Mouse (Mus musculus): ENCODE measurements around the gene Med22.
"Not testable (repeated sequence)": the region's sequence is repeated elsewhere in the genome, so short reads cannot be mapped to it uniquely, and the experiment has no call there.

The Med22 gene

GRCm38 (mm10) chr2:26916738-26917137, 6.3 kb upstream of the Med22 start:
- DNase-seq (ENCODE audit: low read depth, low spot score) = no peak

- peak; percentile 74 for DNase-seq (ENCODE audit: low read depth, low spot score)
Observed at GRCm38 (mm10) chr2:26915927-26916728, 5.7 kb upstream of the Med22 start, which contains the start of the genes Surf2 and Surf1. Surf2 (plus strand) TSS chr2:26916367. Surf1 (minus strand) TSS chr2:26916530.

- no peak for DNase-seq (ENCODE audit: low read depth, low spot score)
Observed at GRCm38 (mm10) chr2:26914148-26914941, 3.9 kb upstream of the Med22 start.

- DNase-seq (ENCODE audit: low read depth, low spot score) = no peak
Observed at GRCm38 (mm10) chr2:26913416-26914147, 3.1 kb upstream of the Med22 start.

- no peak for DNase-seq (ENCODE audit: low read depth, low spot score)
Observed at GRCm38 (mm10) chr2:26912253-26912770, 1.8 kb upstream of the Med22 start.

- DNase-seq (ENCODE audit: low read depth, low spot score) = peak; percentile 54
Observed at GRCm38 (mm10) chr2:26910994-26911765, 703 bp upstream of the Med22 start.

GRCm38 (mm10) chr2:26909387-26909784, 1.1 kb downstream of the Med22 start:
- DNase-seq (ENCODE audit: low read depth, low spot score) = no peak

- DNase-seq (ENCODE audit: low read depth, low spot score) = no peak
Observed at GRCm38 (mm10) chr2:26908710-26909386, 1.6 kb downstream of the Med22 start.

- DNase-seq (ENCODE audit: low read depth, low spot score) = no peak
Observed at GRCm38 (mm10) chr2:26907109-26907508, 3.4 kb downstream of the Med22 start.

- DNase-seq (ENCODE audit: low read depth, low spot score) = no peak
Observed at GRCm38 (mm10) chr2:26906431-26906830, 4.0 kb downstream of the Med22 start.

- no peak for DNase-seq (ENCODE audit: low read depth, low spot score)
Observed at GRCm38 (mm10) chr2:26905936-26906335, 4.5 kb downstream of the Med22 start.

- no peak for DNase-seq (ENCODE audit: low read depth, low spot score)
Observed at GRCm38 (mm10) chr2:26903311-26903710, 7.2 kb downstream of the Med22 start.

- DNase-seq (ENCODE audit: low read depth, low spot score) = peak; percentile 93
Observed at GRCm38 (mm10) chr2:26902467-26903220, 7.8 kb downstream of the Med22 start, which contains the start of gene Surf6. Surf6 (minus strand) TSS chr2:26902879.

- no peak for DNase-seq (ENCODE audit: low read depth, low spot score)
Observed at GRCm38 (mm10) chr2:26901834-26902400, 8.6 kb downstream of the Med22 start.

- no peak for DNase-seq (ENCODE audit: low read depth, low spot score)
Observed at GRCm38 (mm10) chr2:26900731-26901130, 9.7 kb downstream of the Med22 start.

GRCm38 (mm10) chr2:26895898-26896297, 14.6 kb downstream of the Med22 start:
- no peak for DNase-seq (ENCODE audit: low read depth, low spot score)

- DNase-seq (ENCODE audit: low read depth, low spot score) = not testable (repeated sequence)
Observed at GRCm38 (mm10) chr2:26886170-26886569, 24.3 kb downstream of the Med22 start.

- DNase-seq (ENCODE audit: low read depth, low spot score) = not testable (repeated sequence)
Observed at GRCm38 (mm10) chr2:26885541-26885940, 24.9 kb downstream of the Med22 start.

- DNase-seq (ENCODE audit: low read depth, low spot score) = no peak
Observed at GRCm38 (mm10) chr2:26878571-26878970, 31.9 kb downstream of the Med22 start.

Data from skeletal muscle tissue, adult 2 months (tissue).